Mouse (Mus musculus) liver, embryonic 13.5 days (tissue): ENCODE measurements at regions not wholly inside any gene's neighbourhood (a gene's known extent, or its start where the extent isn't known, plus 50 kb on each side); places are given as distances from the start of the nearest gene placed in this dataset.

Experiments
- ATAC-seq: fragments of 200-750 bp; cut with Nextera tagmentation; 2 replicates; pipeline ENCODE4 v1.8.0; 2017; ENCODE audit warnings: low read depth, mild to moderate bottlenecking, moderate number of reproducible peaks, moderate library complexity
- DNase-seq: peaks from one replicate; pipeline ENCODE4 v3.0.0; 2022
- H3K27ac ChIP-seq: fragments of 300-500 bp; sonication (generic); 2 replicates; pipeline ENCODE4 v1.5.1; 2015; ENCODE audit warnings: moderate library complexity, mild to moderate bottlenecking, inconsistent platforms
- H3K27me3 ChIP-seq: fragments of 300-500 bp; sonication (generic); 2 replicates; pipeline ENCODE4 v1.6.1; 2015; ENCODE audit warnings: mild to moderate bottlenecking, inconsistent platforms
- H3K36me3 ChIP-seq: fragments of 300-500 bp; sonication (generic); 2 replicates; pipeline ENCODE4 v1.6.1; 2015; ENCODE audit warnings: mild to moderate bottlenecking, inconsistent platforms
- H3K4me1 ChIP-seq: fragments of 300-500 bp; sonication (generic); replicated peaks from 2 replicates; pipeline ENCODE4 v1.6.1; 2015; ENCODE audit warnings: inconsistent platforms
- H3K4me2 ChIP-seq: fragments of 300-500 bp; sonication (generic); 2 replicates; pipeline ENCODE4 v1.6.1; 2015; ENCODE audit warnings: inconsistent platforms, mild to moderate bottlenecking, moderate library complexity
- H3K4me3 ChIP-seq: fragments of 300-500 bp; sonication (generic); replicated peaks from 2 replicates; pipeline ENCODE4 v1.5.1; 2015; ENCODE audit warnings: mild to moderate bottlenecking, inconsistent platforms
- H3K9ac ChIP-seq: fragments of 300-500 bp; sonication (generic); 2 replicates; pipeline ENCODE4 v1.6.1; 2015; ENCODE audit warnings: mild to moderate bottlenecking, inconsistent platforms
- H3K9me3 ChIP-seq: fragments of 300-500 bp; sonication (generic); replicated peaks from 2 replicates; pipeline ENCODE4 v1.6.1; 2016; ENCODE audit warnings: inconsistent platforms
- WGBS: fragments of 180-500 bp; shearing (Covaris S2); methylation state at CpG from one replicate; pipeline ENCODE4 v1.1.7; 2015; ENCODE audit not compliant: insufficient replicate concordance; 5-methylcytosine and 5-hydroxymethylcytosine counted together

DNA sequence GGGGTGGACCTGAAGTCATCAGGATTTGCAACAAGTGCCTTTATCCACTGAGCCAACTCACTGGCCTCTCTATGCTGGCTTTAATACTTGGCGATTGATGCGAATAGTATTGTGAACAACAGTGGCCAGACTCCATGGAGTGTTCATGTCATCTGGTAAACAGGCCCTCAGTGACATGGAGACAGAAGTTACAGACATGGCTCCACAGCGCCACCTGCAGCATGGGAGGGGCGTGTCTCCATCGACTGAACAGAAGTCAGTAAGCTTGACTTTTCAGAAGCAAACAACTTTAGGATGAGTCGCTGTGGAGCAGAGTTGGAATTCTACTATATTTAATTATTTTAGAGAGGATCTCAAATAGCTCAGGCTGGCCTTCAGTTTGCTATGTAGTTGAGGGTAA is 74.0 kb upstream of the Foxk1 start:
- no peaks in the 10 kb centered on the region for H3K4me1 ChIP-seq
- no peaks in the 10 kb centered on the region for H3K9me3 ChIP-seq
- no peak for DNase-seq
- no peak overlapping the region for H3K9ac ChIP-seq
- no peak for ATAC-seq
- H3K27ac ChIP-seq: no peak overlapping the region
- H3K4me2 ChIP-seq: no peak overlapping the region
- no peak overlapping the region for H3K4me3 ChIP-seq
- whole genome bisulfite sequencing: 57% methylated on average over 6 of the region's 6 CpGs
- no peaks in the 10 kb centered on the region for H3K27me3 ChIP-seq
- no peaks in the 10 kb centered on the region for H3K36me3 ChIP-seq

- H3K4me2 ChIP-seq: no peak overlapping the region
- H3K9ac ChIP-seq: no peak overlapping the region
- H3K36me3 ChIP-seq: no peaks in the 10 kb centered on the region
- H3K9me3 ChIP-seq: no peaks in the 10 kb centered on the region
- H3K27me3 ChIP-seq: no peaks in the 10 kb centered on the region
- H3K4me3 ChIP-seq: no peak overlapping the region
- DNase-seq (no peak), ATAC-seq (no peak)
- 61% methylated on average over 7 of the region's 7 CpGs for WGBS
- H3K27ac ChIP-seq: no peak overlapping the region
- H3K4me1 ChIP-seq: no peaks in the 10 kb centered on the region
These were observed 71.4 kb upstream of the Foxk1 start for GRCm38 (mm10) chr5:142329724-142330520.

GRCm38 (mm10) chr5:142332744-142333143 is 68.6 kb upstream of the Foxk1 start:
- ATAC-seq: no peak
- H3K36me3 ChIP-seq: no peaks in the 10 kb centered on the region
- 45% methylated on average over 9 of the region's 9 CpGs for WGBS
- H3K4me2 ChIP-seq: no peak overlapping the region
- H3K9ac ChIP-seq: no peak overlapping the region
- no peak overlapping the region for H3K27ac ChIP-seq
- no peaks in the 10 kb centered on the region for H3K4me1 ChIP-seq
- DNase-seq: no peak
- no peak overlapping the region for H3K4me3 ChIP-seq
- no peaks in the 10 kb centered on the region for H3K27me3 ChIP-seq
- H3K9me3 ChIP-seq: no peaks in the 10 kb centered on the region

- Histone ChIP-seq H3K4me1 (no peaks in the 10 kb centered on the region), H3K36me3 (no peaks in the 10 kb centered on the region), H3K4me2 (no peak overlapping the region), H3K9me3 (no peaks in the 10 kb centered on the region), H3K27ac (no peak overlapping the region), H3K27me3 (no peaks in the 10 kb centered on the region), H3K4me3 (no peak overlapping the region), H3K9ac (no peak overlapping the region)
- DNase-seq (no peak), ATAC-seq (no peak)
- 61% methylated on average over 6 of the region's 6 CpGs for WGBS
These were observed 63.9 kb upstream of the Foxk1 start for GRCm38 (mm10) chr5:142337436-142337835.

- Histone ChIP-seq H3K27me3 (no peaks in the 10 kb centered on the region), H3K4me2 (no peak overlapping the region), H3K27ac (no peak overlapping the region), H3K4me1 (no peaks in the 10 kb centered on the region), H3K9ac (no peak overlapping the region), H3K36me3 (no peaks in the 10 kb centered on the region), H3K4me3 (no peak overlapping the region), H3K9me3 (no peaks in the 10 kb centered on the region)
- ATAC-seq: no peak
- DNase-seq: no peak
- WGBS: 65% methylated on average over 11 of the region's 11 CpGs
These were observed 63.2 kb upstream of the Foxk1 start for GRCm38 (mm10) chr5:142338051-142338450.

DNA sequence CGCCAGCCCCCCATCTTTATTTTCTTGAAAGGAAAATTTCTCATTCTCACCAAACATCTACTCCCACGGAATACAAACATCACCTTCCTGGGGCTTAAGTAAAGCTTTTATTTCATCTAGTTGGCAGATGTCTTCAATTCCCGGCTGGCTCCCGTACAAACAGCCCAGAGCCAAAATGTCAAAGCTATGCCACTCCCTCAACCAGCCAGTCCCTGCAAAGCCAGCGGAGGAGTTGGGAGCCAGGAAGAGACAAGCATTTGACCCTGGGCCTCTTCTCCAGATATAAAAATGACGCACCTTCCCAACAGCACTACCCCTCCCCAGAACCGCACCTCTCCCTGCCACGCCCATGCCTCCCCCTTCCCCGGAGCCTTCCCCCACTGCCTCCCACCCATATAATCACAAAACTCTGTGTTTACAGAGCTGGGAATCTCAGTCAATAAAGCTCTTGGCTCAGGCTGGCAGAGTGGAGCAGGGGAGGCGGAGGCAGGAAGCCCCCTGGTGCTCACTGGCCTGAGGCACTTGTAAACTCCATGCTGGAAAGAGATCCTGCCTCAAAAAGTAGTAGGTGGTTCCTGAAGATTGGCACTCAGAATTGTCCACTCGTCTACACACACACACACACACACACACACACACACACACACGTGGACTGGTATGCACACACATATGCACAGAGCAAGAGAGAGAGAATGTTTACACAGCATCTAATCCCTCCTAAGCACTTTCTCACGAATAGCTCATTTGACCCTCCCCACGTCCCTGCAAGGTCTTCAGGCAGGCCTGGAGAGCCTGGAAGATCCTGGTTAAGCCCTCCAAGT is 60.9 kb upstream of the Foxk1 start:
- 51% methylated on average over 14 of the region's 14 CpGs for WGBS
- H3K27ac ChIP-seq: no peak overlapping the region
- no peaks in the 10 kb centered on the region for H3K36me3 ChIP-seq
- DNase-seq: no peak
- H3K9ac ChIP-seq: no peak overlapping the region
- no peak overlapping the region for H3K4me2 ChIP-seq
- no peaks in the 10 kb centered on the region for H3K9me3 ChIP-seq
- H3K4me3 ChIP-seq: no peak overlapping the region
- ATAC-seq: no peak
- H3K27me3 ChIP-seq: no peaks in the 10 kb centered on the region
- H3K4me1 ChIP-seq: no peaks in the 10 kb centered on the region

GRCm38 (mm10) chr5:142341026-142341432 is 60.3 kb upstream of the Foxk1 start:
- Histone ChIP-seq H3K36me3 (no peaks in the 10 kb centered on the region), H3K27me3 (no peaks in the 10 kb centered on the region), H3K9me3 (no peaks in the 10 kb centered on the region), H3K4me1 (no peaks in the 10 kb centered on the region), H3K27ac (no peak overlapping the region), H3K4me3 (no peak overlapping the region), H3K4me2 (no peak overlapping the region), H3K9ac (no peak overlapping the region)
- ATAC-seq (no peak), DNase-seq (no peak)
- WGBS: 47% methylated on average over 3 of the region's 3 CpGs

DNA sequence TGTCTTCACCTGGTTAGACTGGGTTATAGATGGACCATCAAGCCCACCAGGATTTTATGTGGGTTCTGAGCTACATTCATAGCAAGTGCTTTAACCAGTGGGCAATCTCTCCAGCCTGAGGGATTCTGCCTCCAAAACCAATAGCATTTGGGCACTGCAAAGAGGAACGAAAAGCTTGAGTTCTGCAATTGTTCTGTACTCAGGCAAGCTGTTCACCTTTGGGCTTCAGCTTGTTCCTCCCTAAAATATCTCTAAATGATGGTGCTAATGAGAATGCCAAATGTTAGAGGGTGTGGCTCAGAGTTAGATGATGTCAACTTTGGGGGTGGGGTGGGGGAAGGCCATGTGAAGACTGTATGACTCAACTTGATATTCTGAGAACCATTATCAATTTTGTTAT is 54.8 kb upstream of the Foxk1 start:
- WGBS: 61% methylated on average over 1 of the region's 1 CpGs
- DNase-seq (no peak), ATAC-seq (no peak)
- Histone ChIP-seq H3K27ac (no peak overlapping the region), H3K9ac (no peak overlapping the region), H3K36me3 (no peaks in the 10 kb centered on the region), H3K4me1 (no peaks in the 10 kb centered on the region), H3K27me3 (no peaks in the 10 kb centered on the region), H3K4me2 (no peak overlapping the region), H3K9me3 (no peaks in the 10 kb centered on the region), H3K4me3 (no peak overlapping the region)

GRCm38 (mm10) chr5:142350574-142350973 is 50.7 kb upstream of the Foxk1 start:
- WGBS: 33% methylated on average over 5 of the region's 5 CpGs
- no peak for DNase-seq
- Histone ChIP-seq H3K36me3 (no peaks in the 10 kb centered on the region), H3K9me3 (no peaks in the 10 kb centered on the region), H3K4me3 (no peak overlapping the region), H3K4me1 (no peaks in the 10 kb centered on the region), H3K4me2 (no peak overlapping the region), H3K9ac (no peak overlapping the region), H3K27me3 (no peaks in the 10 kb centered on the region), H3K27ac (no peak overlapping the region)
- ATAC-seq: no peak
